Mouse (Mus musculus) bone marrow macrophage, adult 2 months (primary cell): Measurements from ENCODE around the gene Garnl3. TPM values are rescaled to one million over a fixed set of nuclear protein-coding genes. Genes with fewer than 3 reads are reported as not detected.

Source experiments
- H3K27ac ChIP-seq: 2 replicates; pipeline ENCODE4 v1.5.1; 2012; ENCODE audit warnings: low read depth, low read length; ENCODE audit not compliant: insufficient read depth
- H3K4me1 ChIP-seq: 2 replicates; pipeline ENCODE4 v1.6.1; 2012; ENCODE audit warnings: low read length; ENCODE audit not compliant: control insufficient read depth, insufficient read depth
- H3K4me3 ChIP-seq: 2 replicates; pipeline ENCODE4 v1.5.1; 2012; ENCODE audit warnings: mild to moderate bottlenecking, low read length, moderate library complexity; ENCODE audit not compliant: insufficient read depth
- CTCF ChIP-seq: IDR thresholded peaks from 2 replicates; pipeline ENCODE4 v1.5.1; 2012; ENCODE audit warnings: low read depth, mild to moderate bottlenecking, low read length, moderate library complexity
- POLR2A ChIP-seq: IDR thresholded peaks from 2 replicates; pipeline ENCODE4 v1.6.1; 2012; ENCODE audit warnings: mild to moderate bottlenecking, low read depth, low read length, borderline replicate concordance
- polyA plus RNA-seq: library from polyadenylated mRNA; stranded (reverse); fragments of >200 nt; gene quantifications from 2 replicates; pipeline ENCODE4 v1.2.4, GENCODE M21; 2012; ENCODE audit not compliant: missing spikeins, insufficient read depth, insufficient read length

Gene Garnl3
- polyA plus RNA-seq, 1 experiment = 3.0 TPM

DNA sequence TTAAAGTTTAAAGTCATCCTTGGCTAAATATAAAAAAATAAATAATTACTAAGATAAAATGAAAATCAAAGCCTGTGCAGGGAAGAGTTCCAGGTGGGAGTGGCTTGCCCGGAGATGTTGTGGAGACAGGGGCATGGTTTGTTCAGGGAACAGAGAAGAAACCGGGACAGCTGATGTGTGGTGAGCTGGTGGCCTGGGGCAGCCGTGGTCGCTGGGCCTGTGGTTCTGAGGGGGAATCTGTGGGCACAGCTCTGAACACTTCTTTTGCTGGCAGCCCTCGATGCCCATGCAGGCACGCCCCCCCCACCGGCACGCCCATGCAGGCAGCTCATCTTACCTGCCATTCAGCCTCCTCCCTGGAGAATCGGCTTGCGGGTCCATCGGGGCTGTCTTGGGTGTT lies 184.0 kb downstream of the Garnl3 start:
- TF ChIP-seq POLR2A (no peak), CTCF (no peak)
- H3K4me3 ChIP-seq = no peak overlapping the region
- no peaks in the 10 kb centered on the region for H3K4me1 ChIP-seq

DNA sequence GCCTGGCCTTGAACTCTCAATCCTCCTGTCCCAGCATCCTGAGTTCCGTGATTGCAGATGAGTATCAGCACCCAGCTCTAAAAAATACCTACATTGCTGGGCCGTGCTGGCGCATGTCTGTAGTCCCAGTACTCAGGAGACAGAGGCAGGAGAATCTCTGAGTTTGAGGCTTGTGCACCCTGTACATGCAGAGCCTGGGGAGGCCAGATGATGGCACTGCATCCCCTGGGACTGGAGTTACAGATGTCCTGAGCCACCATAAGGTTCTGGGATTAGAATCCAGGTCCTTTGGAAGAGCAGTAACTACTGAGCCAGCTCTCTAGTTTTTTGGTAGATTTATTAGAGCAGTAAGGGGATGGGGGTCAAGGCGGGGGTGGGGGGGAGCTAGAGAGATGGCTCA lies 191.0 kb downstream of the Garnl3 start:
- TF ChIP-seq POLR2A (no peak), CTCF (no peak)
- Histone ChIP-seq H3K27ac (no peak overlapping the region), H3K4me3 (no peak overlapping the region), H3K4me1 (peaks cover 8% of the 10 kb centered on the region; the same call in 1 of the 2 replicates)

More for the DNA sequence above, 184.0 kb downstream of the Garnl3 start:
- H3K27ac ChIP-seq = no peak overlapping the region

DNA sequence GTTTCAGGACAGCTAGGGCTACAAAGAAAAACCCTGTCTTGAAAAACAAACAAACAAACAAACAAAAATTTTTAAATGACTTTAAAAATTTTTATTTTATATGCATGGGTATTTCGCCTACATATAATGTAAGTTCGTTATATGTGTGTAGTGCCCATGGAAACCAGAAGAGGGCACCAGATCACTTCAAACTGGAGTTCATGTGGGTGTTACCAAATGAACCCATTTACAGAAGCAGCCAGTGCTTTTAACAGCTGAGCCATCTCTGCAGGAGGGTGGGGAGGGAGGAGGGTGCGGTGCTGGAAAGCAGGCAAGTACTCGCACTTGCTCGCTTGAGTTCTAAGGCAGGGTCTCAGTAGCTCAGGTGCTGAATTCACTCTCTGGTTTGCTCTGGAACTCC lies 192.0 kb downstream of the Garnl3 start:
- H3K4me1 ChIP-seq = peaks cover 8% of the 10 kb centered on the region; the same call in 1 of the 2 replicates
- H3K4me3 ChIP-seq = no peak overlapping the region
- no peak overlapping the region for H3K27ac ChIP-seq
- no peak for TF ChIP-seq CTCF
- TF ChIP-seq POLR2A = no peak

DNA sequence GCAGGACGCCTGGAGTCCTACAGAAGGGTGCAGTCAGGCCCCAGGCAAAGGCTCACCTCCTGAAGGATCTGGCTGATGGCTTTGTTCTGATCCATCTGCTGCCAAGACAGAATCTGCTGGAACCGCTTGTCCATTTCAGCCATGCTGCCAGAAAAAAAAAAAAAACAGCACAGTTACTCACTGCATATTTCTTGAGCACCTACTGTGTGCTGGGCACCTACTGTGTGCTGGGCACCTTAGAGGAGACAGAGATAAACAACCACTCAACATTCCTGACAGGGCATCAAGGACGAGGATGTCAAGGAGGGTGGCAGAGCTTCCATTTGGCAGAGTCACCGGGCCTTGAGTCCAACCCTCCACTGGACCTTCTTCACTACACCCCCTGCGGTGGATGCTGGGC lies 192.7 kb downstream of the Garnl3 start:
- TF ChIP-seq CTCF (no peak), POLR2A (no peak)
- Histone ChIP-seq H3K27ac (no peak overlapping the region), H3K4me3 (no peak overlapping the region), H3K4me1 (peaks cover 8% of the 10 kb centered on the region; the same call in 1 of the 2 replicates)

Other genes starting within 250 kb of the Garnl3 start
- 17.4 and 23.3 TPM in 2 replicates for gene Rpl12, start 170.1 kb downstream of the Garnl3 start, polyA plus RNA-seq
- gene Lrsam1, start 170.0 kb downstream of the Garnl3 start, polyA plus RNA-seq = 12.0 and 13.2 TPM in 2 replicates
- gene Slc2a8, start 149.6 kb downstream of the Garnl3 start, polyA plus RNA-seq = 20.7 and 23.4 TPM in 2 replicates
- 13.1 and 15.1 TPM in 2 replicates for gene Angptl2, start 84.4 kb upstream of the Garnl3 start, polyA plus RNA-seq
- 7.4 and 7.6 TPM in 2 replicates for gene Ralgps1, start 239.8 kb upstream of the Garnl3 start, polyA plus RNA-seq